Mouse (Mus musculus) thymus, postnatal 25 days (tissue): ENCODE measurements around the gene Myo15b.

Source experiments
- DNase-seq: peaks from one replicate; pipeline ENCODE4 v3.0.0; 2022

Myo15b gene

GRCm38 (mm10) chr11:115877174-115877755 is 19.1 kb downstream of the Myo15b start:
- no peak for DNase-seq

- no peak for DNase-seq
Observed at GRCm38 (mm10) chr11:115878071-115878470, 19.9 kb downstream of the Myo15b start.

GRCm38 (mm10) chr11:115881002-115881401 is 22.8 kb downstream of the Myo15b start:
- peak; percentile 57 for DNase-seq

GRCm38 (mm10) chr11:115883251-115883650 is 25.0 kb downstream of the Myo15b start:
- no peak for DNase-seq

GRCm38 (mm10) chr11:115884361-115884760 is 26.2 kb downstream of the Myo15b start:
- no peak for DNase-seq

GRCm38 (mm10) chr11:115885281-115885680 is 27.1 kb downstream of the Myo15b start:
- DNase-seq = no peak

GRCm38 (mm10) chr11:115886446-115886845 is 28.2 kb downstream of the Myo15b start:
- no peak for DNase-seq

GRCm38 (mm10) chr11:115888020-115888419 is 29.8 kb downstream of the Myo15b start:
- no peak for DNase-seq

- DNase-seq = no peak
Observed at GRCm38 (mm10) chr11:115889159-115889558, 31.0 kb downstream of the Myo15b start.

GRCm38 (mm10) chr11:115892213-115892612 is 34.0 kb downstream of the Myo15b start:
- DNase-seq = no peak

GRCm38 (mm10) chr11:115893071-115893470 is 34.9 kb downstream of the Myo15b start:
- DNase-seq = no peak

- DNase-seq = peak; percentile 69
Observed at GRCm38 (mm10) chr11:115894755-115895520, 36.7 kb downstream of the Myo15b start.

GRCm38 (mm10) chr11:115898446-115898845 is 40.2 kb downstream of the Myo15b start:
- peak; percentile 79 for DNase-seq

GRCm38 (mm10) chr11:115898886-115899285 is 40.7 kb downstream of the Myo15b start:
- peak; percentile 85 for DNase-seq

GRCm38 (mm10) chr11:115899486-115900266 is 41.5 kb downstream of the Myo15b start, which contains the start of gene Smim5:
Smim5 (plus strand) TSS chr11:115899966.
- DNase-seq = peak; percentile 53

- no peak for DNase-seq
Observed at GRCm38 (mm10) chr11:115900561-115901337, 42.5 kb downstream of the Myo15b start.

GRCm38 (mm10) chr11:115901338-115902161 is 43.3 kb downstream of the Myo15b start:
- peak; percentile 51 for DNase-seq

GRCm38 (mm10) chr11:115902177-115902576 is 44.0 kb downstream of the Myo15b start:
- no peak for DNase-seq

GRCm38 (mm10) chr11:115902831-115903230 is 44.6 kb downstream of the Myo15b start:
- no peak for DNase-seq

GRCm38 (mm10) chr11:115903384-115904230 is 45.4 kb downstream of the Myo15b start:
- no peak for DNase-seq
